Mouse (Mus musculus): ENCODE results near the gene Tapt1. TPM values are rescaled to one million over a fixed set of nuclear protein-coding genes. Genes with fewer than 3 reads are reported as not detected.
A peak's percentile ranks its signal among the peaks of the same experiment; 100 is the strongest.

Tapt1 gene
- polyA plus RNA-seq, 1 experiment, result 22.5 TPM

GRCm38 (mm10) chr5:44181669-44182068 lies 44.8 kb downstream of the Tapt1 start:
- peaks cover 6% of the 10 kb centered on the region; the same call in 1 of the 2 replicates for H3K36me3 ChIP-seq (ENCODE audit: control insufficient read depth, insufficient read depth, low read length, poor library complexity, severe bottlenecking)

DNA sequence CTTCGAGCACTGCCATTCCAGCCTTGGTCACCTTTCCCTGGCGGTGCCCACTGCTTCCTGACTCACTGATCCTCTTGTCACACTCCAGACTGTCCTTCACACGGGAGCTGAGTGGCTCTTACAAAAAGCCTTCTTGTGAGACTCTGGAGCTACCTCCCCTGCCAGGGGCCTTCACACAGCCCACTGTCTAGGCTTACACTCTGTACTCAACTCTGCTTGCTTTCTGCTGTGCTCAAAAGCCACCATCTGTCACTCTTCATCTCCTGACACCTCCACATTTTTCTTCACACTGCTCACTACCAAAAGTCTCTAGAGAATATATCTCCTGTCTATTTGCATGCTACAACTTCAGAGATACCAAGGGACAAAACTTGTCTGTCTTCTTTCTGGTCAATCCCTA lies 46.0 kb downstream of the Tapt1 start:
- Histone ChIP-seq H3K27me3 (ENCODE audit: control insufficient read depth, insufficient read depth, low read length, poor library complexity, severe bottlenecking) (no peaks in the 10 kb centered on the region), H3K27ac (ENCODE audit: insufficient read depth, low read length) (no peak overlapping the region), H3K36me3 (ENCODE audit: control insufficient read depth, insufficient read depth, low read length, poor library complexity, severe bottlenecking) (peaks cover 13% of the 10 kb centered on the region), H3K4me1 (ENCODE audit: control insufficient read depth, insufficient read depth, low read length) (no peaks in the 10 kb centered on the region), H3K4me3 (ENCODE audit: low read depth, low read length) (no peak overlapping the region), H3K9ac (ENCODE audit: low read depth, poor library complexity, severe bottlenecking) (no peak overlapping the region), H3K9me3 (replicated peaks; ENCODE audit: control insufficient read depth, insufficient read depth, low read length, poor library complexity, severe bottlenecking) (no peaks in the 10 kb centered on the region)
- no peak for TF ChIP-seq CTCF (IDR thresholded peaks at IDR 0.05; ENCODE audit: low read depth, low read length)
- TF ChIP-seq POLR2A (IDR thresholded peaks at IDR 0.05; ENCODE audit: insufficient read depth, low read length), result no peak
- no peak for TF ChIP-seq EP300 (IDR thresholded peaks at IDR 0.05; ENCODE audit: insufficient read depth, low read depth, low read length)

More at GRCm38 (mm10) chr5:44181669-44182068, 44.8 kb downstream of the Tapt1 start:
- no peak for TF ChIP-seq CTCF (IDR thresholded peaks at IDR 0.05; ENCODE audit: low read depth, low read length)
- TF ChIP-seq POLR2A (IDR thresholded peaks at IDR 0.05; ENCODE audit: insufficient read depth, low read length), result no peak
- TF ChIP-seq EP300 (IDR thresholded peaks at IDR 0.05; ENCODE audit: insufficient read depth, low read depth, low read length), result no peak
- Histone ChIP-seq H3K4me3 (ENCODE audit: low read depth, low read length) (no peak overlapping the region), H3K27ac (ENCODE audit: insufficient read depth, low read length) (no peak overlapping the region), H3K27me3 (ENCODE audit: control insufficient read depth, insufficient read depth, low read length, poor library complexity, severe bottlenecking) (no peaks in the 10 kb centered on the region), H3K9ac (ENCODE audit: low read depth, poor library complexity, severe bottlenecking) (no peak overlapping the region), H3K4me1 (ENCODE audit: control insufficient read depth, insufficient read depth, low read length) (no peaks in the 10 kb centered on the region), H3K9me3 (replicated peaks; ENCODE audit: control insufficient read depth, insufficient read depth, low read length, poor library complexity, severe bottlenecking) (no peaks in the 10 kb centered on the region)

- H3K36me3 ChIP-seq (ENCODE audit: control insufficient read depth, insufficient read depth, low read length, poor library complexity, severe bottlenecking), result peaks cover 15% of the 10 kb centered on the region
- no peak overlapping the region for H3K9ac ChIP-seq (ENCODE audit: low read depth, poor library complexity, severe bottlenecking)
- no peaks in the 10 kb centered on the region for H3K4me1 ChIP-seq (ENCODE audit: control insufficient read depth, insufficient read depth, low read length)
- no peaks in the 10 kb centered on the region for H3K27me3 ChIP-seq (ENCODE audit: control insufficient read depth, insufficient read depth, low read length, poor library complexity, severe bottlenecking)
- no peak for TF ChIP-seq CTCF (IDR thresholded peaks at IDR 0.05; ENCODE audit: low read depth, low read length)
- TF ChIP-seq POLR2A (IDR thresholded peaks at IDR 0.05; ENCODE audit: insufficient read depth, low read length), result no peak
- no peak for TF ChIP-seq EP300 (IDR thresholded peaks at IDR 0.05; ENCODE audit: insufficient read depth, low read depth, low read length)
- H3K27ac ChIP-seq (ENCODE audit: insufficient read depth, low read length), result no peak overlapping the region
- H3K4me3 ChIP-seq (ENCODE audit: low read depth, low read length), result no peak overlapping the region
- H3K9me3 ChIP-seq (replicated peaks; ENCODE audit: control insufficient read depth, insufficient read depth, low read length, poor library complexity, severe bottlenecking), result no peaks in the 10 kb centered on the region
Observed at GRCm38 (mm10) chr5:44174046-44174445, 52.4 kb downstream of the Tapt1 start.

GRCm38 (mm10) chr5:44166866-44167265 lies 59.6 kb downstream of the Tapt1 start:
- H3K27ac ChIP-seq (ENCODE audit: insufficient read depth, low read length), result no peak overlapping the region
- H3K27me3 ChIP-seq (ENCODE audit: control insufficient read depth, insufficient read depth, low read length, poor library complexity, severe bottlenecking), result no peaks in the 10 kb centered on the region
- no peaks in the 10 kb centered on the region for H3K36me3 ChIP-seq (ENCODE audit: control insufficient read depth, insufficient read depth, low read length, poor library complexity, severe bottlenecking)
- no peak overlapping the region for H3K4me3 ChIP-seq (ENCODE audit: low read depth, low read length)
- no peak overlapping the region for H3K9ac ChIP-seq (ENCODE audit: low read depth, poor library complexity, severe bottlenecking)
- H3K4me1 ChIP-seq (ENCODE audit: control insufficient read depth, insufficient read depth, low read length), result no peaks in the 10 kb centered on the region
- H3K9me3 ChIP-seq (replicated peaks; ENCODE audit: control insufficient read depth, insufficient read depth, low read length, poor library complexity, severe bottlenecking), result no peaks in the 10 kb centered on the region
- no peak for TF ChIP-seq CTCF (IDR thresholded peaks at IDR 0.05; ENCODE audit: low read depth, low read length)
- no peak for TF ChIP-seq POLR2A (IDR thresholded peaks at IDR 0.05; ENCODE audit: insufficient read depth, low read length)
- no peak for TF ChIP-seq EP300 (IDR thresholded peaks at IDR 0.05; ENCODE audit: insufficient read depth, low read depth, low read length)

DNA sequence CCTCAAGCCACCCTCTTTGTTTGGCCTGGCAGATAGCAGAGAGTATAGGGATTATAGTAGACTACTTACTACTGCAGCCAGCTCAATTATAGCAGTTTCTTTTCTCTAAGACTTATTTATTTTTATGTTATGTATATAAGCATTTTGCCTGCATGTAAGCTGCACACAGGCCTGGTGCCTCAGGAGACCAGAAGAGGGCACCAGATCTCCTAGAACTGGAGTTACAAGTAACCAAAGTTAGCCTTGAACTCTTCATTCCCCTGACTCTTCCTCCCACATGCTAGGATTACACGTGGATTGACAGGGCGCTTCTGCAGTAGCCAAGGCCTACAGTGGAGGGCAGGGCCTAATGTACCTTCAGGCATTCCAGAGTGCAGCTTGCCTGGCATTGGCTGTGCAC lies 60.6 kb downstream of the Tapt1 start:
- H3K4me1 ChIP-seq (ENCODE audit: control insufficient read depth, insufficient read depth, low read length), result no peaks in the 10 kb centered on the region
- H3K9me3 ChIP-seq (replicated peaks; ENCODE audit: control insufficient read depth, insufficient read depth, low read length, poor library complexity, severe bottlenecking), result no peaks in the 10 kb centered on the region
- no peak overlapping the region for H3K27ac ChIP-seq (ENCODE audit: insufficient read depth, low read length)
- H3K27me3 ChIP-seq (ENCODE audit: control insufficient read depth, insufficient read depth, low read length, poor library complexity, severe bottlenecking), result no peaks in the 10 kb centered on the region
- H3K4me3 ChIP-seq (ENCODE audit: low read depth, low read length), result no peak overlapping the region
- H3K9ac ChIP-seq (ENCODE audit: low read depth, poor library complexity, severe bottlenecking), result no peak overlapping the region
- H3K36me3 ChIP-seq (ENCODE audit: control insufficient read depth, insufficient read depth, low read length, poor library complexity, severe bottlenecking), result no peaks in the 10 kb centered on the region
- TF ChIP-seq CTCF (IDR thresholded peaks at IDR 0.05; ENCODE audit: low read depth, low read length) (peak; percentile 29), EP300 (IDR thresholded peaks at IDR 0.05; ENCODE audit: insufficient read depth, low read depth, low read length) (no peak), POLR2A (IDR thresholded peaks at IDR 0.05; ENCODE audit: insufficient read depth, low read length) (no peak)

DNA sequence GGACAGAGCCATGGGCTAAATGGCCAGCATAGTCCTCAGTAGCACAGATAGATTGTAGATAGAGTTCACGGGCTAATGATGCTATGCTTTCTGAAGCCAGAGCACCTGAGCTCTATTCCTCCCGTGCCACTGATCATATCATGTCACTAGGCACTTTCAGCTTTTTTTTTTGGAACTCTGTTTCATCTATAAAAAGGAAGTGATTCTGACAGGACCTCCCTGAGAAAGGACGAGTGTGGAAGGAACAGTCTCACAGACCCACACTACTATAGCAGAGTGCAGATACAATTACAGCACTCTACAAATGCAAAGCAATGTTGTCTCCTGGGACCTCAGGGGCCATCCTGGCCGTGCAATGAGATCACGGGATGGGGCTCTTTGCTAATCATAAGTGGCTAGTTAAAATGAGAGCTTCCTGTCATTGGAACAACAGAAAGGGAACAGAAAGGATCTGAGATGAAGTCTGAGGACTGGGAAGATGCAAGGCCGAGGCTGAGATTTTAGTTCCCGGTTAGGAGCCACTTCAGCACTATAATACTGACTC lies 62.1 kb downstream of the Tapt1 start:
- H3K27me3 ChIP-seq (ENCODE audit: control insufficient read depth, insufficient read depth, low read length, poor library complexity, severe bottlenecking), result no peaks in the 10 kb centered on the region; the same call in 1 of the 2 replicates
- no peak overlapping the region for H3K27ac ChIP-seq (ENCODE audit: insufficient read depth, low read length)
- no peaks in the 10 kb centered on the region for H3K9me3 ChIP-seq (replicated peaks; ENCODE audit: control insufficient read depth, insufficient read depth, low read length, poor library complexity, severe bottlenecking)
- H3K9ac ChIP-seq (ENCODE audit: low read depth, poor library complexity, severe bottlenecking), result no peak overlapping the region
- no peak for TF ChIP-seq EP300 (IDR thresholded peaks at IDR 0.05; ENCODE audit: insufficient read depth, low read depth, low read length)
- no peak for TF ChIP-seq POLR2A (IDR thresholded peaks at IDR 0.05; ENCODE audit: insufficient read depth, low read length)
- TF ChIP-seq CTCF (IDR thresholded peaks at IDR 0.05; ENCODE audit: low read depth, low read length), result no peak
- H3K4me1 ChIP-seq (ENCODE audit: control insufficient read depth, insufficient read depth, low read length), result no peaks in the 10 kb centered on the region
- H3K36me3 ChIP-seq (ENCODE audit: control insufficient read depth, insufficient read depth, low read length, poor library complexity, severe bottlenecking), result no peaks in the 10 kb centered on the region
- H3K4me3 ChIP-seq (ENCODE audit: low read depth, low read length), result no peak overlapping the region
